Mouse (Mus musculus): ENCODE measurements around the gene Nkx2-1.
"Not testable (repeated sequence)": the region's sequence is repeated elsewhere in the genome, so short reads cannot be mapped to it uniquely, and the experiment has no call there.

The Nkx2-1 gene

GRCm38 (mm10) chr12:56536884-56537265, at the start of gene Nkx2-1:
TSS of gene Nkx2-1 (minus strand) at chr12:56536908.
- DNase-seq (ENCODE audit: low read depth), result no peak

- DNase-seq (ENCODE audit: low read depth), result peak; percentile 3
These were observed 4.4 kb upstream of the Nkx2-1 start for GRCm38 (mm10) chr12:56541068-56541467.

GRCm38 (mm10) chr12:56540591-56540990, 3.9 kb upstream of the Nkx2-1 start:
- DNase-seq (ENCODE audit: low read depth), result no peak

GRCm38 (mm10) chr12:56538601-56539000, 1.9 kb upstream of the Nkx2-1 start:
- no peak for DNase-seq (ENCODE audit: low read depth)

- DNase-seq (ENCODE audit: low read depth), result no peak
These were observed 1.2 kb upstream of the Nkx2-1 start for GRCm38 (mm10) chr12:56537931-56538330.

GRCm38 (mm10) chr12:56537342-56537741, 634 bp upstream of the Nkx2-1 start:
- DNase-seq (ENCODE audit: low read depth), result no peak

GRCm38 (mm10) chr12:56536174-56536883, 379 bp downstream of the Nkx2-1 start:
- no peak for DNase-seq (ENCODE audit: low read depth)

GRCm38 (mm10) chr12:56535411-56536173, 1.1 kb downstream of the Nkx2-1 start:
- no peak for DNase-seq (ENCODE audit: low read depth)

GRCm38 (mm10) chr12:56534651-56535326, 1.9 kb downstream of the Nkx2-1 start:
- DNase-seq (ENCODE audit: low read depth), result no peak

- DNase-seq (ENCODE audit: low read depth), result no peak
These were observed 2.4 kb downstream of the Nkx2-1 start for GRCm38 (mm10) chr12:56534311-56534650.

- no peak for DNase-seq (ENCODE audit: low read depth)
These were observed 3.0 kb downstream of the Nkx2-1 start for GRCm38 (mm10) chr12:56533501-56534310.

- no peak for DNase-seq (ENCODE audit: low read depth)
These were observed 3.7 kb downstream of the Nkx2-1 start for GRCm38 (mm10) chr12:56532986-56533495.

GRCm38 (mm10) chr12:56532142-56532541, 4.6 kb downstream of the Nkx2-1 start:
- DNase-seq (ENCODE audit: low read depth), result no peak

- DNase-seq (ENCODE audit: low read depth), result no peak
These were observed 5.6 kb downstream of the Nkx2-1 start for GRCm38 (mm10) chr12:56531051-56531620.

GRCm38 (mm10) chr12:56529931-56530330, 6.8 kb downstream of the Nkx2-1 start:
- no peak for DNase-seq (ENCODE audit: low read depth)

GRCm38 (mm10) chr12:56528881-56529681, 7.6 kb downstream of the Nkx2-1 start:
- no peak for DNase-seq (ENCODE audit: low read depth)

- no peak for DNase-seq (ENCODE audit: low read depth)
These were observed 8.6 kb downstream of the Nkx2-1 start for GRCm38 (mm10) chr12:56528034-56528570.

GRCm38 (mm10) chr12:56527071-56527470, 9.6 kb downstream of the Nkx2-1 start:
- no peak for DNase-seq (ENCODE audit: low read depth)

GRCm38 (mm10) chr12:56525219-56525797, 11.4 kb downstream of the Nkx2-1 start:
- not testable (repeated sequence) for DNase-seq (ENCODE audit: low read depth)

GRCm38 (mm10) chr12:56524201-56524600, 12.5 kb downstream of the Nkx2-1 start:
- DNase-seq (ENCODE audit: low read depth), result no peak
